Mouse (Mus musculus): ENCODE results near the gene Cmss1.

Cmss1 gene

GRCm38 (mm10) chr16:57305463-57305862 lies 301.2 kb downstream of the Cmss1 start:
- in situ Hi-C loops (cut with MboI; ENCODE audit: low sequenced_read_pairs) = no loop called here

GRCm38 (mm10) chr16:57303716-57304115 lies 302.9 kb downstream of the Cmss1 start:
- in situ Hi-C loops (cut with MboI; ENCODE audit: low sequenced_read_pairs) = no loop called here

GRCm38 (mm10) chr16:57302792-57303698 lies 303.6 kb downstream of the Cmss1 start:
- in situ Hi-C loops (cut with MboI; ENCODE audit: low sequenced_read_pairs) = no loop called here

GRCm38 (mm10) chr16:57301512-57302115 lies 305.1 kb downstream of the Cmss1 start:
- in situ Hi-C loops (cut with MboI; ENCODE audit: low sequenced_read_pairs) = no loop called here

GRCm38 (mm10) chr16:57295216-57295934 lies 311.3 kb downstream of the Cmss1 start:
- in situ Hi-C loops (cut with MboI; ENCODE audit: low sequenced_read_pairs) = no loop called here

- in situ Hi-C loops (cut with MboI; ENCODE audit: low sequenced_read_pairs) = no loop called here
Observed at GRCm38 (mm10) chr16:57292765-57293164, 313.9 kb downstream of the Cmss1 start, which contains the start of gene Tmem30c. Tmem30c (minus strand) TSS chr16:57292865.

- in situ Hi-C loops (cut with MboI; ENCODE audit: low sequenced_read_pairs) = no loop called here
Observed at GRCm38 (mm10) chr16:57292296-57292695, 314.4 kb downstream of the Cmss1 start.

- in situ Hi-C loops (cut with MboI; ENCODE audit: low sequenced_read_pairs) = no loop called here
Observed at GRCm38 (mm10) chr16:57291696-57292095, 315.0 kb downstream of the Cmss1 start.

GRCm38 (mm10) chr16:57281417-57281816 lies 325.2 kb downstream of the Cmss1 start:
- in situ Hi-C loops (cut with MboI; ENCODE audit: low sequenced_read_pairs) = no loop called here

- in situ Hi-C loops (cut with MboI; ENCODE audit: low sequenced_read_pairs) = no loop called here
Observed at GRCm38 (mm10) chr16:57280221-57281217, 326.1 kb downstream of the Cmss1 start.

GRCm38 (mm10) chr16:57278976-57279626 lies 327.6 kb downstream of the Cmss1 start:
- in situ Hi-C loops (cut with MboI; ENCODE audit: low sequenced_read_pairs) = no loop called here

GRCm38 (mm10) chr16:57269751-57270150 lies 336.9 kb downstream of the Cmss1 start:
- in situ Hi-C loops (cut with MboI; ENCODE audit: low sequenced_read_pairs) = no loop called here

GRCm38 (mm10) chr16:57268058-57268841 lies 338.4 kb downstream of the Cmss1 start:
- in situ Hi-C loops (cut with MboI; ENCODE audit: low sequenced_read_pairs) = no loop called here

- in situ Hi-C loops (cut with MboI; ENCODE audit: low sequenced_read_pairs) = no loop called here
Observed at GRCm38 (mm10) chr16:57267068-57267467, 339.6 kb downstream of the Cmss1 start.

GRCm38 (mm10) chr16:57260152-57260551 lies 346.5 kb downstream of the Cmss1 start:
- in situ Hi-C loops (cut with MboI; ENCODE audit: low sequenced_read_pairs) = no loop called here

- in situ Hi-C loops (cut with MboI; ENCODE audit: low sequenced_read_pairs) = no loop called here
Observed at GRCm38 (mm10) chr16:57259356-57260083, 347.1 kb downstream of the Cmss1 start.
